Comparison of ENCODE assay signal across 1 mouse cellular context in the genomic region with DNA sequence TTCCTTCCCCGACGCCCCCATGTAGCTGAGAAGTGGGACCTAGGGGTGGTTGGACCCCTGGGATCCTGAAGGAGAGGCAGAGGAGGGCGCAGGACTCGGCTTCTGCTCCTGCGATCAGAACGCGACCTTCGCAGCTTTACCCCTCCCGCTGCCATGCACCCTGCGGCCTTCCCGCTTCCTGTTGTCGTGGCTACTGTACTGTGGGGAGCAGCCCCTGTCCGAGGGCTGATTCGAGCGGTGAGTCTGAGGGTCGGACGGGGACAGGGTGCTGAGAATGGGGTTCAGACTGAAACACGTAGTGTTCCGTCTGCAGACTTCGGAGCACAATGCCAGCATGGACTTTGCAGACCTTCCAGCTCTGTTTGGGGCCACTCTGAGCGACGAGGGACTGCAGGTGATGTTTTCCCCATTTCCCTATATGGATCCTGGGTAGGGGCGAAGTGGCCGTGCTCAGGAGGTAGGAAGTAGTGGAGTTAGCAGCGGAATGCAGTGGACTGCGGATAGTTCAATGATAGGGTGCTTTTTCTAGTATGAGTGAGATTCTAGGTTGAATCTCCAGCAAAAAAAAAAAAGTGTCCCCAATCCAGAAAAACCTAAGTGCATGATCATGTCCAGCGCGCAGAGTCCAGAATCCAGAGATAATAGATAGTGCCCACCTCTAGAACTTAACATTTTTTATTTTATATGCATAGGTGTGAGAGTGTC.
TF ChIP-seq lines count a peak whose summit lies in the region.

No protein-coding gene starts in this region.

TF ChIP-seq in MEL, 35 proteins besides CTCF, POLR2A, EP300 and RAD21:
- TF ChIP-seq MEF2A (IDR thresholded peaks at IDR 0.05; ENCODE audit: extremely low read depth, insufficient replicate concordance, low read depth, low read length, poor library complexity, severe bottlenecking) (no peak), MAFK (IDR thresholded peaks at IDR 0.05; ENCODE audit: borderline replicate concordance, low read depth, low read length) (no peak), ZKSCAN1 (IDR thresholded peaks at IDR 0.05; ENCODE audit: low read depth, low read length) (0 out of 2 replicates have a peak, but pooled peaks have one; percentile 20), CHD2 (IDR thresholded peaks at IDR 0.05; ENCODE audit: low read length) (no peak), MAX (IDR thresholded peaks at IDR 0.05; ENCODE audit: low read length) (0 out of 2 replicates have a peak, but pooled peaks have one; percentile 46), MYC (IDR thresholded peaks at IDR 0.05; ENCODE audit: low read depth, low read length) (no peak), SMC3 (IDR thresholded peaks at IDR 0.05; ENCODE audit: low read depth, low read length) (peak; percentile 9; the same call in 1 of the 2 replicates), SIN3A (IDR thresholded peaks at IDR 0.05; ENCODE audit: low read length) (peak; percentile 9; the same call in 1 of the 2 replicates), TBP (IDR thresholded peaks at IDR 0.05; ENCODE audit: low read depth, low read length) (no peak), TAL1 (IDR thresholded peaks at IDR 0.05; ENCODE audit: low read length) (no peak), TCF12 (IDR thresholded peaks at IDR 0.05; ENCODE audit: low read depth, low read length) (0 out of 2 replicates have a peak, but pooled peaks have one; percentile 15), POLR2AphosphoS2 (IDR thresholded peaks at IDR 0.05; ENCODE audit: low read length) (peak; percentile 54; the same call in 1 of the 2 replicates), NELFE (IDR thresholded peaks at IDR 0.05; ENCODE audit: low read depth, low read length) (peak; percentile 40), ZMIZ1 (IDR thresholded peaks at IDR 0.05; ENCODE audit: low read depth, low read length) (peak; percentile 59), CHD1 (IDR thresholded peaks at IDR 0.05; ENCODE audit: low read depth, low read length) (peak; percentile 97), GABPA (IDR thresholded peaks at IDR 0.05; ENCODE audit: low read depth, low read length) (no peak), ZC3H11A (IDR thresholded peaks at IDR 0.05; ENCODE audit: low read depth, low read length) (no peak), MXI1 (IDR thresholded peaks at IDR 0.05; ENCODE audit: low read depth, low read length) (peak; percentile 26; the same call in 1 of the 2 replicates)
